Mouse (Mus musculus) cerebellum, adult 11 months (tissue): ENCODE results near the gene Sf1.

Experiments used
- DNase-seq: peaks from one replicate; pipeline ENCODE4 v3.0.0; 2022

The Sf1 gene

DNA sequence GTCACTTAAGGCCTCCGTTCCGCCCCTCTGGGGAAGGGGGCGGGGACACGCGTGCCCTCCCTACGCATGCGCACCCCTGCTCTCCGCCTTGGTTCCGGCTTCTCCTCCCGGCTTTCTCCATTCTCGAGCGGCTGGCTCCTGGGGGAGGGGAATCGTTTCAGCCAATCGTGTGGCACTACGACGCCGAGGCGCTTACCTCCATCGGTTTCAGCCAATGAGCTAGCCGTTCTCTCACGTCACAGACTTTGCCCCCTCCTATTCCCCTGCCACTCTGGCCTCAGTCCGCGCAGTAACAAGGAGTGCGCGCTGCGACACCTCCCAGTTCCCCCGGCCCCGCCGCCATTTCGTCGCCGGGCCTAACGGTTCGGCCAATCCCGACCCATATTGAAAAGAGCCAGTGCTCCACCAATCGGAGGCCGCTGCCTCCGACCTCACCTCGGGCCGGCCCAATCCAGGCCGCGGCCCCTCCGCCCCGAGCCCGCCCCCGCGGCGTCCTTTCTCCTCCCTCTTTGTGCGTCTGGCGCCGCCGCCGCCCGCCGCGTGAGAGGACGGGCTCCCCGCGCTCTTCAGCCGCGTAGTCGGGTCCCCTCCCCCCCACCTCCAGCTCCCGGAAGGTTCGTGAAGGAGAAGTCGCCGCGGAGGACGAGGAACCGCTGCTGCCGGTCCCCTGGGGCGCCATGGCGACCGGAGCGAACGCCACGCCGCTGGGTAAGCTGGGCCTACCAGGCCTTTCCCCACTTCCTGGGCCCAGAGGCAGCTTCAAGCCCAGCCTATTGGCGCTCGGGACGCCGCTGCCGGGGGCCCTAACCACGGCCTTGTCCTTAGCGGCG lies at the start of gene Sf1:
Gene Sf1, plus strand, starts transcription at position 280 of the 830 bp plus-strand sequence.
- peak; percentile 100 for DNase-seq

DNA sequence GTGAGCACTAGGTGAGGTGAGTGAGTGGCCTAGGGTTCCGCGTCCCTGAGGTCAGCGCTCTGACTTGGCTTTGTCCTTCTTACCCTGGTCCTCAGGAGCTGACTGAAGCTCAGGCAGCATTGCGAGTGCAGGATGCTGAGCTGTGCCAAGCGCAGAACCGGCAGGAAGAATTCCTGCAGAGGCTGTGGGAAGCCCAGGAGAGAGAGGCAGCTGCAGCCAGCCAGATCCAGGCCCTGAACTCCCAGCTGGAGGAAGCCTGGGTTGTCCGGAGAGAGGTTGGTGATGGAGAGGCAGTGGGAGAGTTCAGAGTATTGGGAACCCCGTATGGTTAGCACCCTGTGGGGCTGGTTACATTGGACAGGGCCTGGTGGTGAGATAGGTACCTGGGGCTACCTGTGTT lies 49.7 kb upstream of the Sf1 start:
- no peak for DNase-seq

DNA sequence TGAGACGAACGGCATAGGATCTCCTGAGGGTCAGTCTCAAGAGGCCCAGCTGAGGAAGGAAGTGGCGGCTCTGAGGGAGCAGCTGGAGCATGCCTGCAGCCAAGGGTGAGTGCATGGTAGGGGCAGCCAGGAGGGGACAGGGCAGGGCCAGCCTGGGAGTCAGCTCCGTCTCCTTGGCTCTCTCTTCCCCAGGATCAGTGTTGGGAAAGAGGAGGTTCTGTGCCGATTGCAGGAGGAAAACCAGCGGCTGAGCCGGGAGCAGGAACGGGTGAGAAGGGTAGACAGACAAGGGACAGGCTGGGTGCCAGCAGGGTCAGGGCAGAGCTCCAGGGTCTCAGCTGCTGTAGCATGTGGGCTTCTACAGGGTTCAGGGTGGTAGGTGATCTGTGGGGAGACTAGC lies 49.0 kb upstream of the Sf1 start:
- DNase-seq = no peak

DNA sequence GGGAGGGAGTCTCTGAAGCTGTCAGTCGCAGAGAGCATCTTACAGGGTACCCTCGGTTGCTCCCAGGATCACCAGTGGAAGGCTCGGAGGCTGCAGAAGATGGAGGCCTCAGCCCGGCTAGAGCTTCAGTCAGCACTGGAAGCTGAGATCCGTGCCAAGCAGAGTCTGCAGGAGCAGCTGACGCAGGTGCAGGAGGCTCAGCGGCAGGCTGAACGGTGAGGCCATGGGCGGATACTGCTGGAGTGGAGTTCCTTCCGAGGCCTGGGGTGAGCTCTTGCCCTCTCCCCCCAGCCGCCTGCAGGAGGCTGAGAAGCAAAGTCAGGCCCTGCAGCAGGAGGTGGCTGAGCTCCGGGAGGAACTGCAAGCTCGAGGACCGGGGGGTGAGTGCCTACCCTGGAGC lies 47.9 kb upstream of the Sf1 start:
- DNase-seq = no peak

DNA sequence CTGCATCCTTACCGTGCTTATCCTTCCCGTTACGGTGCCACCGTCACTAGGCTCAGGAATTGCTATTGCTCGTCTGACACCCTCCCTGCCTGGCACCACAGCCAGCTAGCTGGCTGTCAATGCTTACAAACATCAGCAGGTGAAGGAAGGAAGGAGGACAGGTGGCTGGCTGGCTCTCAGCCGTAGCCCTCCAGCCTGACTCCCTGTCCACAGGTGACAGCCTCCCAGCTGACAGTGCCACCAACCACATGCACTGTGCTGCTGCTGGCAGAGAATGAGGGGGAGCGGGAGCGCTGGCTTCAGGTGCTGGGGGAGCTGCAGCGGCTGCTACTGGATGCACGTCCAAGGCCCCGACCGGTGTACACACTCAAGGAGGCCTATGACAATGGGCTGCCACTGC lies 45.3 kb upstream of the Sf1 start:
- DNase-seq = no peak

DNA sequence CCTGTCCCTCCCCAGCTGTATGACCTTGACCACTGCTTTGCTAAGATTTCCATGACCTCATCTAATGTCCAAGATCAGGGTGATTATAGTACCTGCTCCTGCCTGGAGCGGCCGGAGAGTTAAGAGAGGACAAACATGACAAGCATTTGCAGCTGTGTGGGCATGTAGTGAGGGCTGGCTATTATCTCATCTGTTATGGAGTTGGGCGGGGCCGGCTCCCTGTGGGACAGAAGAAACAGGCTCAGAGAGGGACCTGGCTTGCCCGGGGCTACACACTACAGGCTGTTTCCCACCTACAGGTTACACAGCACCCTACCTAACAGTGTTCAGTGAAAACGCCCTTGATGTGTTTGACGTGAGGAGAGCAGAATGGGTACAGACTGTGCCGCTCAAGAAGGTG lies 42.1 kb upstream of the Sf1 start:
- no peak for DNase-seq

DNA sequence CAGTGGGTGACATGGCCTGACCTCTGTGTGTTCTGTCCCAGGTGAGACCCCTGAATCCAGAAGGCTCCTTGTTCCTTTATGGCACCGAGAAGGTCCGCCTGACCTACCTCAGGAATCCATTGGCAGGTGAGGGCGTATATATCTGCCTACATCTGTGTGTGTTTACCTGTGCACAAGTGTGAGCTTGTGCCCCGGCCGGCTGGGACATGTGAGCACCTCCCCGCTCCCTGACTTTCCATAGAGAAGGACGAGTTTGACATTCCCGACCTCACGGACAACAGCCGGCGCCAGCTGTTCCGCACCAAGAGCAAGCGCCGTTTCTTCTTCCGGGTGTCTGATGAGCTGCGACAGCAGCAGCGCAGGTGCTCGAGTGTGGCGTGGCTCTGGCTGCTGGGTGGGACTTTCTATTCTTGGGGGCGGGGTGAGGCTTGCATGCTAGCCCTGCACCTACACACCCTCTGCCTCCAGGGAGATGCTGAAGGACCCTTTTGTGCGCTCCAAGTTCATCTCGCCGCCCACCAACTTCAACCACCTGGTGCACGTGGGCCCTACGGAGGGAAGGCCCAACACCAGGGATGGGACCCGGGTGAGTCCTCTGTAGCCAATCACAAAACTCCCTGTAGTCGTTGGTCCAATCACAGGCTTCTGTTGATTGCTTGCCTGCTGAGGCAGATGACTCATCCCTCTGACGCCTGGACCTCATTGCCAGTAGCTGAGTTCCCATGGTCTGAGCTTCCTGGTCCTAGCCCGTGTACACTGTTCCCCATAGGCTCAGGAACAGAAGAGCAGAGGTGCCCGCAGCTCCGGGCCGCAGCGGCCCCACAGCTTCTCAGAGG lies 41.5 kb upstream of the Sf1 start:
- DNase-seq = no peak

DNA sequence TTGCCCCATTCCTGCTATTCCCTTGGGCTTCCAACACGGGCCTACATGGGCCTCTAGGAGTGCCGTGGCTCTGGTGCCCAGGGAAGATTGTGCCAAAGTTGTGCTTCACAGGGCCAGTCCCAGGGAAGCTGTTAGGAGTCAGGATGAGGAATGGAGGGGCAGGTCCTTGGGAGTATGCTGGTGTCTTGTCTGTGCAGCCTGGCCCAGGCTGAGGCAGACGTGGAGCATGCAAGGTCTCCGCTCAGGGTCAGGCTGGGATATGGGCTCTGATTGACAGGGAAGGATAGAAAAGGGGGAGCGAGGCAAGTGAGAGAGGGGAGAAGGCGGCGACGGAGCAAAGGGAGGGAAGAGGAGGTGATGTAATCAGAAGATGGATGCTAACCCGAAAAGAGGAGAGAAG lies 38.7 kb upstream of the Sf1 start:
- DNase-seq = no peak

DNA sequence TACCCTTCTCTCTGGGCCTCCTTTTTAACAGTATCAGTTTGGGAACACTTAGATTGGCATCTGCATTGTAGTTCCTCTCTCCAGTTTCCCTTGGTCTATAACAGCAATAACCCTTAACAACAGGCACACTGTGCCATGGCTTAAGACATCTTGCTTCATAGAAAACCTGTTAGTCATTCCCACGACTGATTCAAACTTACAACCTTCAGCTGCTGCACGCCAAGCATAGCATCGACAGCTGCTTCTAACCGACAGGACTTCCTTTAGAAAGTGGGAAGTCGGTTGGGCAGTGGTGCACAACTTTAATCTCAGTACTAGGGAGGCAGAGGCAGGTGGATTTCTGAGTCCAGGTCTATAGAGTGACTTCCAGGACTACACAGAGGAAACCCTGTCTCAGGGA lies 32.3 kb upstream of the Sf1 start:
- no peak for DNase-seq

DNA sequence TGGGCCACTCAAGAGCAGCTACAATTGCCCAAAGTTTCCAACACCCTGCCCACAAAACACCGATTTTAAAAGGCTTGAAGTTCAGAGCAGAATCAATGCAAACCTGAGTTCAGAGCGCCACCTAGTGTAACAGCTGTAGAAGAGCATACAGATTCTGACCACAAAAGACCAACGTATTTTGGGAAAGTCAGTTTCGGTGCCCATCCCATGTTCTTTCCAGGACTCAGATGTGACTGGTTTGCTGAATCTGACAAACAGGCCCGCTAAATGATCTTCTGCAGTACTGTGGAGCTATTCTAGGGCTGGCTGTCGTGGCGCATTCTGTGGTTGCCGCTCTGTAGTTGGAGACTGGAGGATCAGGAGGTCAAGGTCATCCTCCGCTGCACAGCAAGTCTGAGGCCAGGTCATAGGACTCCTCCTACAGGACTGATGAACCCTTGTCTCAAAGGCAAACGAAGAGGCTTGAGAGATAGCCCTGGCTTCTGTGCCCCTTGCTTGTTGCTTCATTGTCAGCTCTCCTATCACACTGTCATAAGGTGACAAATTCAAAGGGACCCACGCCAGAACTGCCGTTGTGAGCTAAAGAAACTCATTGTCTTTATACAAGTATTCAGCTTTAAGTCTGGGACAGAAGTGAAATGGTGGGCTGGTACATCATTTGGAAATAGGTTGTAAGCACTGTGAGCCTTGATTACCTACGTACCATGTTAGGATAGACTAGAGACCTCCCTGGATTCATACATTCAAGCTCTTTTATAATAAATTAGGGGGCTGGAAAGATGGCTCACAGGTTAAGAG lies 31.6 kb upstream of the Sf1 start:
- no peak for DNase-seq

DNA sequence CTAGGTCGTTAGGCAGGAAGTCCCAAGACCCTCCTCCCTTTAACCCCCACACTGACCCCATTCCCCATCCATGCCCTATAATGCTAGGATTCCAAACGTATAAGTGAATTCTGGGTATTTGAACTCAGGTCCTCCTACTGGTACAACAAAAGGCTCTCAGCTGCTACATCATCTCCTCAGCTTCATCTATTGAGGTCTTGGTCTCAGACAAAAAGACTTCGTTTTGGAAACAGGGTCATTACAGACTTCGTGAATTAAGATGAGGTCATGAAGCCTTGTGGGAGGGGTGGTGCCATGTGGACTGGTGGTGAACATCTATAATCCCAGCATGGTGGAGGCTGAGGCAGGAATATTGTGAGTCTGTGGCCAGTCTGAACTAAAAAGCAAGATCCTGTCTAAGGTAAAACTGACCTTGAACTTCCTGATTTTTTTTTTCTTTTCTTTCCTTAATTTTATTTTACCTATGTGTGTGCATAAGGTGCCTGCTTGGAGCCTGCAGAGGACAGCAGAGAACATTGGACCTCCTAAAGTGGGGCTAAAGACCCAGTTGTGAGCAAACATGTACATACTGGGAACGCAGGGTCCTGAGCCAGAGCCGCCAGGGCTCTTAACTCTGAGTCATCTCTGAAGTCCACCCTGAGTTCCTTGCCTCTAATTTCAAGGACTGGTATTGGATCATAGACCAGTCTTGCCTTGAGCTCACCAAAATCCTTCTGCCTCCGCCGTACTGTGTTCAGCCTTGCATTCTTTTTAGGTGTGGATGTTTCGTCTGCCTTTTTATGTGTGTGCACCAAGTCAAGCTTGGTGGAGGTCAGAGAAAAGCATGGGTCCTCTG lies 29.5 kb upstream of the Sf1 start:
- DNase-seq = no peak

DNA sequence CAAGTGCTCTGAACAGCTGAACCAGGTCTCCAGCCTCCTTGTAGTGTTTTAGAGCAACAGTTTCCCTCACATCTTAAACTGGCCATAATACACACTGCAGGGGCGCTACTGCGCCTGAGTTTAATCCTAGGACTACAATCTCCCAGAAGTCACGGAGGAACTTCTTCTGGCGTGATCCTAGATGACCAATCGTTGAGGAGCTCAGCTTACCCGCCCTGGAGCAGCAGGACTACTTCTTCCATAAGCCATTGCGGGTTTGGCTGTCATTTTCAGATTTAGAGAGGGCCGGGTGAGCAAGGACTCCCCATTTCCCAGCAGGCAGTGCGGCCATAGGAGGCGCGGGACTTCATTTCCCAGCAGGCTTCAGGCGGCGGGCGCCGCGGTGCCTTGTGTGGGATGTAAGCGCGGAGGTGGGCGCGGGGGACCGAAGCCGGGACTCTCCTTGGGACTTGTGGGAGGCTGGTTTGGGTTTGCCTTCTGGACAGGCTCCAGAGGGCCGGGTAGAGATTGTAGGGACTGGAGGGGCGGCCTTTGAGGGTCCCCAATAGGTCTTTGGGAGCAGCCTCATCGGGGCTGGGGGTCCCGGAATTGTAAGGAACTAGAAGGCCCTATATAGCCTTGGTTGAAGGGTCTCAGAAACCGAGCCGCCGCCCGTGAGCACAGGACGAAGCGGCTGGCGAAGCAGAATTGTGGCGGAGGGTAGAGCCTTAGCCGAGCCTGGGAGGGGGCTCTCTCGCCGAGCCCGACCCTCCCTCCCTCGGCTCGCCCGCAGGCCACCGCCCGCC lies 28.6 kb upstream of the Sf1 start, which contains the start of gene Men1:
Gene Men1, plus strand, starts transcription at position 307 of the 785 bp plus-strand sequence.
- peak; percentile 91 for DNase-seq

DNA sequence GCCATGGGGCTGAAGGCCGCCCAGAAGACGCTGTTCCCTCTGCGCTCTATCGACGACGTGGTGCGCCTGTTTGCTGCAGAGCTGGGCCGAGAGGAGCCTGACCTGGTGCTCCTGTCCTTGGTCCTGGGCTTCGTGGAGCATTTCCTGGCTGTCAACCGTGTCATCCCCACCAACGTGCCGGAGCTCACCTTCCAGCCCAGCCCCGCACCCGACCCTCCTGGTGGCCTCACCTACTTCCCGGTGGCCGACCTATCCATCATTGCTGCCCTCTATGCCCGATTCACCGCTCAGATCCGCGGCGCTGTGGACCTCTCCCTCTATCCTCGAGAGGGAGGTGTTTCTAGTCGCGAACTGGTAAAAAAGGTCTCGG lies 28.0 kb upstream of the Sf1 start:
- no peak for DNase-seq

DNA sequence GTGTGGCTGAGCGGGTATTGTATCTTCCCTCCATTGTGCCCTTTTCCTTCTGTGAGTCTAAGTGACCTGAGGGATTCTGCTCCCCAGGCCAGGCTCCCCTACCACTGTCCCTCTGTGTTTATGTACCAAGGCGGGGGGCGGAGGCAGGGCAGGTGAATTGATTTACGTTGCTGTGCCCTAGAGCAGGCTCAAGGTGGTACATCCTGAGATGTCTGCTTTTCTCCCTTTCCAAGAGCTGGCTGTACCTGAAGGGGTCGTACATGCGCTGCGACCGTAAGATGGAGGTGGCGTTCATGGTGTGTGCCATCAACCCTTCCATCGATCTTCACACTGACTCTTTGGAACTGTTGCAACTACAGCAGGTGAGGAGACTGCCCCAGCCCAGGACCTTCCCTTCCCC lies 26.6 kb upstream of the Sf1 start:
- no peak for DNase-seq

DNA sequence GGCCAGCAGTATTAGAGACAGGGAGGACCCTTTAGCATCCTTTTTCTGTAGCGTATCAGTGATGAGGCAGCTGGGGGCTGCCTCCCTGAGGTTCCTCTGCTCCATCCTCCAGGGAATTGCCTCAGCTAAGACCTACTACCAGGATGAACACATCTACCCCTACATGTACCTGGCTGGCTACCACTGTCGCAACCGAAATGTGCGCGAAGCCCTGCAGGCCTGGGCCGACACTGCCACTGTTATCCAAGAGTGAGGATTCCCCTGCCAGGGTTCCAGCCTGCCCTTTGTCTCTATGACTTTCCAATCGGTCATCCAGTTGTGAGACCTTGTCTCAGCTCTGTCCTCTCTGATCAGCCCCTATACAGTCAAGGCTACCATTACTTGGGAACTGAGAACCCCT lies 25.3 kb upstream of the Sf1 start:
- DNase-seq = no peak

DNA sequence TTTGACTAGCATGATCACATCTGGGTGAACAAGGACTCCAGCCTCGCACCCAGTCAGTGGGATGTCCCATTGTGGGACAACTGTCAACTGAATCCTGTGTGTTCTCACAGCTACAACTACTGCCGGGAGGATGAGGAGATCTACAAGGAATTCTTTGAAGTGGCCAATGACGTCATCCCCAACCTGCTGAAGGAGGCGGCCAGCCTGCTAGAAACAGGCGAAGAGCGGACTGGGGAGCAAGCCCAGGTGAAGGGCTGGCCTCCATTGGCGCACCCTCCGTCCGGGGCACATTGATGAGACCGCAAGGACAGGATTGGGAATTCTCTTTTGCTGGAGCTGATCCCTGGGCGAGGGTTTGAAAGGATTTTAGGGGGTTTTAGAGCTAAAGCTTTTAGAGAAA lies 24.8 kb upstream of the Sf1 start:
- DNase-seq = no peak

DNA sequence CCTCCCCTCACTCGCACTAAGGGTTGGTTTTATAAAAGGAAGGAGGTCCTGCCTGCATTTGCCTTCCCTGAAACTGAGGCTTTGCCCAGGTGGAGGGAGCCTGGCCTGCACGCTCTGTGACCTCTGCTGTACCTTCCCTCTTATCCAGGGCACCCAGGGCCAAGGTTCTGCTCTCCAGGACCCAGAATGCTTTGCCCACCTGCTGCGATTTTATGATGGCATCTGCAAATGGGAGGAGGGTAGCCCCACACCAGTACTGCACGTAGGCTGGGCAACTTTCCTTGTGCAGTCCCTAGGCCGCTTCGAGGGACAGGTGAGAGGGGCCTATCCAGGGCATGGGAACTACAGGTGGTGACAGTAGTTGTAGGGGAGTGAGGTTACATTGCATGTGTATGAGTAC lies 24.3 kb upstream of the Sf1 start:
- no peak for DNase-seq

DNA sequence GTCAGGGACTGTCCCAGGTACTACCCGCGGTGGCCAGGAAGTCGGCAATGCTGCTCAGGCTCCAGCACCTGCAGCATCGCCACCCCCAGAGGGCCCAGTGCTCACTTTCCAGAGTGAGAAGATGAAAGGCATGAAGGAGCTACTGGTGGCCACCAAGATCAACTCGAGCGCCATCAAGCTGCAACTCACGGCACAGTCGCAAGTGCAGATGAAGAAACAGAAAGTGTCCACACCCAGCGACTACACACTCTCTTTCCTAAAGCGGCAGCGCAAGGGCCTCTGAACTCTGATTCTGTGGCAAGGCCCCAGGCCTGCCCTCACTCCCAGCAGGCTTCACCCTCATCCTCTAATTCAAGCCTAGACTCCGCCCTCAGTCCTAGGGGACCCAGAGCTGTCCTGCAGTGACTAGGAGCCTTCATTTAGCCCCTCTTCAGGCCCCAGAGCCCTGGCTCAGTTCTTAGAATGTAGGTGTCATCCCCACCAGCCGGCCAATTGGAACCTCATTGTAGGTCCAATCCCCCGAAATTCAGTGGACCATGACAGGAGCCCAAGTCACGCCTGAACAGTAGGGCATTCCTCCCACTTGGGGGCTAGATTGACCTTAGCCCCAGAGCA lies 23.5 kb upstream of the Sf1 start:
- DNase-seq = no peak

DNA sequence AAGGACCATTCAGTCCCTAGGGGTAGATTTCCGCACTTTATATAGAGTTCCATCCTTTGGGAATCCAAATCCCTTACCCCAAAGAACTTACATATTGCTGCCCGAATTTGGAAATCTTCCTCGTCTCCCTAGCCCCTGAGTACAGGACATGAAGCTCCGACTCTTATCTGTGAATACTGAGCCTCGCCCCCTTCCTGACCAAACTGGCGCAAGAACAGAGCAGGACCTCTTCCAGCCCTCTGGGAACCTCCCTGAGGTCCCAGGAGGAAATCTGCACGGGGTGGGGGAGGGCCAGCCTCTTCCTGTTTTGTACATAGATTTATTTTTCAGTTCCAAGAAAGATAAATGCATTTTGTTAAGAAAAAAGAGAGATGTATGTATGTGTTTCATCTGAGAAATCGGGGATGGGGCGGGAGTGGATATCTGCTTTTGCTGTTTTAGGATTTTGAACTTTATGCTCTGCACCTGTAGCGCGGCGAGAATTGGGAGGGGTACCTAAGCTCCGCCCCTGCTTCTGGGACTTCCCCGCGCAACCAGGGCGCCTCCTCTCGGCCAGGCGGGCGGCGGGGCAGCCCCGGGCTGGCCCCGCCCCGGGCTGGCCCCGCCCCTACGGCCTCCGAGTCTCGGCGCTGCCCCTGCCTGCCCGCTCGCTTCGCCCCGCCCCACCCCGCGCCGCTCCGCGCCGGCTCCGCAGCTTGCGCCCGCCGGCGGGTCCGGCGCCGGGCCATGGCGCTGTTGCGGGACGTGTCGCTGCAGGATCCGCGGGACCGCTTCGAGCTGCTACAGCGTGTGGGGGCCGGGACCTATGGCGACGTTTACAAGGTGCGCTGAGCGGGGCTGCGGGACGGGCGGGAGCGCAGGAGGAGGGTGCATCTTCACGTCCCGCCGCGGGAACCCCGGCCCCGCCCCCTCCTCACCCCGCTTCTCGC lies 22.7 kb upstream of the Sf1 start, which contains the start of gene Map4k2:
Gene Map4k2, plus strand, starts transcription at position 612 of the 929 bp plus-strand sequence.
- peak; percentile 80 for DNase-seq
